Mouse (Mus musculus) stomach, postnatal 0 days (tissue): ENCODE data around the gene Lyrm4. TPM values are rescaled to one million over a fixed set of nuclear protein-coding genes. Genes with fewer than 3 reads are reported as not detected.
A peak's percentile ranks its signal among the peaks of the same experiment; 100 is the strongest.

Experiments
- ATAC-seq: fragments of 200-750 bp; cut with Nextera tagmentation; 2 replicates; pipeline ENCODE4 v1.8.0; 2017; ENCODE audit not compliant: low FRiP score, low TSS enrichment
- DNase-seq: peaks from one replicate; pipeline ENCODE4 v3.0.0-alpha.2; 2016; ENCODE audit warnings: low spot score
- H3K27ac ChIP-seq: fragments of 300-500 bp; sonication (generic); replicated peaks from 2 replicates; pipeline ENCODE4 v1.5.1; 2014; ENCODE audit warnings: mild to moderate bottlenecking, control low read depth
- H3K27me3 ChIP-seq: fragments of 300-500 bp; sonication (generic); 2 replicates; pipeline ENCODE4 v1.6.1; 2014; ENCODE audit warnings: low read length; ENCODE audit not compliant: control insufficient read depth, insufficient read depth
- H3K36me3 ChIP-seq: fragments of 300-500 bp; sonication (generic); 2 replicates; pipeline ENCODE4 v1.6.1; 2014; ENCODE audit warnings: low read length, mixed read lengths; ENCODE audit not compliant: control insufficient read depth, insufficient read depth
- H3K4me1 ChIP-seq: fragments of 300-500 bp; sonication (generic); replicated peaks from 2 replicates; pipeline ENCODE4 v1.6.1; 2014; ENCODE audit warnings: antibody characterized with exemption; ENCODE audit not compliant: control insufficient read depth, insufficient read depth
- H3K4me2 ChIP-seq: fragments of 300-500 bp; sonication (generic); replicated peaks from 2 replicates; pipeline ENCODE4 v1.6.1; 2014; ENCODE audit warnings: low read depth, mild to moderate bottlenecking, control low read depth, moderate library complexity
- H3K4me3 ChIP-seq: fragments of 300-500 bp; sonication (generic); 2 replicates; pipeline ENCODE4 v1.5.1; 2014; ENCODE audit warnings: low read depth, low read length, control low read depth
- H3K9ac ChIP-seq: fragments of 300-500 bp; sonication (generic); 2 replicates; pipeline ENCODE4 v1.6.1; 2014; ENCODE audit warnings: mild to moderate bottlenecking, low read length, control low read depth, mixed read lengths
- H3K9me3 ChIP-seq: fragments of 300-500 bp; sonication (generic); 2 replicates; pipeline ENCODE4 v1.6.1; 2016; ENCODE audit warnings: low read length; ENCODE audit not compliant: control insufficient read depth
- CTCF ChIP-seq: IDR thresholded peaks from 2 replicates; pipeline ENCODE4 v1.5.1; 2016; ENCODE audit warnings: antibody characterized with exemption, low read depth, mild to moderate bottlenecking, moderate library complexity
- EP300 ChIP-seq: optimal IDR thresholded peaks from 2 replicates; pipeline ENCODE3; 2016; ENCODE audit warnings: antibody characterized with exemption
- WGBS: fragments of 180-500 bp; shearing (Covaris S2); extraction: QIAGEN DNeasy Blood & Tissue Kit; methylation state at CpG from one replicate; pipeline ENCODE4 v1.1.7; 2014; 5-methylcytosine and 5-hydroxymethylcytosine counted together
- polyA plus RNA-seq: library from polyadenylated mRNA; unstranded; fragments of >200 nt; fragmentation: Nextera tagmentation; extraction: Ambion mirVana; gene quantifications from 2 replicates; pipeline ENCODE4 v1.2.1, GENCODE M21; 2015

Gene Lyrm4
- polyA plus RNA-seq, result 20.7 and 20.9 TPM in 2 replicates

GRCm38 (mm10) chr13:36117143-36118014 lies at the start of gene Lyrm4, which contains the start of gene Fars2:
Lyrm4 (minus strand) TSS chr13:36117526.
Fars2 (plus strand) TSS chr13:36117412.
- Histone ChIP-seq H3K9ac (peak within 1 kb of the TSS; percentile 68), H3K4me1 (0 out of 2 replicates have a peak, but pooled peaks cover 2% of the 10 kb centered on the region), H3K27ac (peak within 1 kb of the TSS; percentile 95), H3K4me3 (peak within 1 kb of the TSS; percentile 60), H3K9me3 (no peaks in the 10 kb centered on the region), H3K4me2 (peak within 1 kb of the TSS; percentile 85), H3K36me3 (no peaks in the 10 kb centered on the region), H3K27me3 (no peaks in the 10 kb centered on the region)
- TF ChIP-seq EP300 (peak; percentile 51), CTCF (peak; percentile 38; the same call in 1 of the 2 replicates)
- DNase-seq (peak; percentile 98), ATAC-seq (peak; percentile 99)
- WGBS, result 0% methylated on average over 73 of the region's 75 CpGs

GRCm38 (mm10) chr13:36163898-36164297 lies 46.6 kb upstream of the Lyrm4 start:
- no peak overlapping the region for H3K4me2 ChIP-seq
- 76% methylated on average over 1 of the region's 1 CpGs for WGBS
- H3K9ac ChIP-seq, result no peak overlapping the region
- H3K4me1 ChIP-seq, result no peaks in the 10 kb centered on the region
- no peak overlapping the region for H3K27ac ChIP-seq
- DNase-seq (no peak), ATAC-seq (no peak)
- no peaks in the 10 kb centered on the region for H3K27me3 ChIP-seq
- no peaks in the 10 kb centered on the region for H3K36me3 ChIP-seq
- no peak overlapping the region for H3K4me3 ChIP-seq
- H3K9me3 ChIP-seq, result no peaks in the 10 kb centered on the region
- TF ChIP-seq EP300 (no peak), CTCF (no peak)

- ATAC-seq, result no peak
- TF ChIP-seq EP300 (no peak), CTCF (no peak)
- Histone ChIP-seq H3K4me3 (no peak overlapping the region), H3K27ac (no peak overlapping the region), H3K9me3 (no peaks in the 10 kb centered on the region), H3K36me3 (no peaks in the 10 kb centered on the region), H3K9ac (no peak overlapping the region), H3K27me3 (no peaks in the 10 kb centered on the region), H3K4me2 (no peak overlapping the region), H3K4me1 (no peaks in the 10 kb centered on the region)
- no peak for DNase-seq
- 66% methylated on average over 5 of the region's 5 CpGs for WGBS
These were observed 46.1 kb upstream of the Lyrm4 start for GRCm38 (mm10) chr13:36163411-36163810.

GRCm38 (mm10) chr13:36156340-36156931 lies 39.1 kb upstream of the Lyrm4 start:
- ATAC-seq (no peak), DNase-seq (no peak)
- Histone ChIP-seq H3K27me3 (no peaks in the 10 kb centered on the region), H3K9me3 (no peaks in the 10 kb centered on the region), H3K9ac (no peak overlapping the region), H3K4me1 (no peaks in the 10 kb centered on the region), H3K27ac (no peak overlapping the region), H3K36me3 (no peaks in the 10 kb centered on the region), H3K4me2 (no peak overlapping the region), H3K4me3 (no peak overlapping the region)
- TF ChIP-seq CTCF (no peak), EP300 (no peak)
- WGBS, result 74% methylated on average over 7 of the region's 7 CpGs

GRCm38 (mm10) chr13:36152728-36153498 lies 35.6 kb upstream of the Lyrm4 start:
- no peak overlapping the region for H3K9ac ChIP-seq
- no peak for TF ChIP-seq EP300
- TF ChIP-seq CTCF, result no peak
- H3K27me3 ChIP-seq, result no peaks in the 10 kb centered on the region
- ATAC-seq, result no peak
- no peaks in the 10 kb centered on the region for H3K9me3 ChIP-seq
- no peaks in the 10 kb centered on the region for H3K36me3 ChIP-seq
- H3K4me3 ChIP-seq, result no peak overlapping the region
- H3K4me1 ChIP-seq, result no peaks in the 10 kb centered on the region; the same call in 1 of the 2 replicates
- H3K27ac ChIP-seq, result no peak overlapping the region
- WGBS, result 72% methylated on average over 5 of the region's 5 CpGs
- no peak for DNase-seq
- H3K4me2 ChIP-seq, result no peak overlapping the region
